Mouse (Mus musculus): ENCODE results near the gene Slc35f5. TPM values are rescaled to one million over a fixed set of nuclear protein-coding genes. Genes with fewer than 3 reads are reported as not detected.
"Not testable (repeated sequence)": the region's sequence is repeated elsewhere in the genome, so short reads cannot be mapped to it uniquely, and the experiment has no call there.

The Slc35f5 gene
- 21.4 and 21.7 TPM in 2 replicates for polyA plus RNA-seq (2016; fragmentation: Nextera tagmentation; extraction: Ambion mirVana)

GRCm38 (mm10) chr1:125560259-125561192 lies at the start of gene Slc35f5:
Gene Slc35f5, plus strand, starts transcription at chr1:125560595.
- WGBS: under 1% methylated on average over 61 of the region's 61 CpGs
- H3K27ac ChIP-seq (replicated peaks): peak within 1 kb of the TSS; percentile 90

DNA sequence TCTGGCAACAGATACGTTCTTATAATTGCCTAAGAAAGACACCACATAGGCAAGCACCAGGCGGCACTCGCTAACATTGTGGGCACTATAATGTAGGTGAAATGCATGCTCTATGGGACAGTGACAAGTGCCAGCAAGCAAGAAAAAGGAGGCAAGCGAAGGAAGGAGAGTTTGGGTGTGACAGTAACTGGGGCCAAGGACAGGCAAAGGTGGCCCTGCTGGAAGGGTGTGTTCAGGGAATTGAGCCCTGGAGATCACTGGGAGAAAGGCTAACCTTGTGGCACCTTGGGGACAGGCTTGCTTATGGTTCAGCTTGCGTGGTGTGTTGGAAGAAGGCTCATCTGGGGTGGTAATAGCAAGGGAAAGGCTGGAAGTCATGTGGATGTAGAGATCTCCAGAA lies 45.7 kb upstream of the Slc35f5 start:
- Histone ChIP-seq H3K27me3 (replicated peaks; ENCODE audit: low read depth, poor library complexity, severe bottlenecking) (no peaks in the 10 kb centered on the region), H3K36me3 (replicated peaks) (no peaks in the 10 kb centered on the region), H3K4me1 (no peaks in the 10 kb centered on the region), H3K4me3 (no peak overlapping the region), H3K27ac (replicated peaks) (no peak overlapping the region), H3K9me3 (no peaks in the 10 kb centered on the region)
- 90% methylated on average over 5 of the region's 5 CpGs for WGBS
- DNase-seq (ENCODE audit: low spot score): no peak

More at GRCm38 (mm10) chr1:125560259-125561192, at the start of gene Slc35f5:
- Histone ChIP-seq H3K4me1 (peaks cover 15% of the 10 kb centered on the region), H3K36me3 (replicated peaks) (no peaks in the 10 kb centered on the region), H3K4me3 (peak within 1 kb of the TSS; percentile 87), H3K27me3 (replicated peaks; ENCODE audit: low read depth, poor library complexity, severe bottlenecking) (no peaks in the 10 kb centered on the region), H3K9me3 (no peaks in the 10 kb centered on the region)
- DNase-seq (ENCODE audit: low spot score): peak; percentile 97

GRCm38 (mm10) chr1:125516910-125517659 lies 43.3 kb upstream of the Slc35f5 start:
- H3K4me1 ChIP-seq: no peaks in the 10 kb centered on the region
- H3K27ac ChIP-seq (replicated peaks): no peak overlapping the region
- DNase-seq (ENCODE audit: low spot score): no peak
- H3K9me3 ChIP-seq: no peaks in the 10 kb centered on the region
- H3K27me3 ChIP-seq (replicated peaks; ENCODE audit: low read depth, poor library complexity, severe bottlenecking): no peaks in the 10 kb centered on the region
- no peak overlapping the region for H3K4me3 ChIP-seq
- no peaks in the 10 kb centered on the region for H3K36me3 ChIP-seq (replicated peaks)
- 75% methylated on average over 7 of the region's 7 CpGs for WGBS

DNA sequence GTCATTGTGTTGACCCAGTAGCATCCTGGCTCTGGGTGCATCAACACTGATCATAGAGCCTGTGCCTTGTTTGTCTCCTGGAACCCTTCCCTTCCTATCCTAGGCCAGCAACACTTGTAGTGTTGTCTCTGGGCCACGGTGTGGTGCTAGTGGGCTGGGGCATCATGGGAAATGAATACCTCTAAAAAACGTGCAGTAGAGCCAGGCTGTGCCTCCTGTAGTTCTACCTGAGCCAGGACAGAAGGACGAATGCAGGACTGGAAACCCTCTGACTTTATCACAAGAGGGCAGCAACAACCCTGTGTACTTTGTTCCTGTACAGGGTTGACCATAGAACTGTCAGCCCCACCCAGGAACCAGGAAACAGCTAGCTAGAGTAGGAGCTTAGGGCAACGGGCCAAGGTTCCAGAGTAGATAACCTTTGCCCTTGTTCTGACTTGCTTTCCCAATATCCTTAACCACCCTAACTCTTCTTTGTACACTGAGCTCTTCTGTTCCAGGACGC lies 41.2 kb upstream of the Slc35f5 start:
- no peaks in the 10 kb centered on the region for H3K36me3 ChIP-seq (replicated peaks)
- no peaks in the 10 kb centered on the region for H3K27me3 ChIP-seq (replicated peaks; ENCODE audit: low read depth, poor library complexity, severe bottlenecking)
- H3K27ac ChIP-seq (replicated peaks): no peak overlapping the region
- H3K4me1 ChIP-seq: no peaks in the 10 kb centered on the region
- no peak overlapping the region for H3K4me3 ChIP-seq
- WGBS: 67% methylated on average over 5 of the region's 5 CpGs
- no peaks in the 10 kb centered on the region for H3K9me3 ChIP-seq
- no peak for DNase-seq (ENCODE audit: low spot score)

DNA sequence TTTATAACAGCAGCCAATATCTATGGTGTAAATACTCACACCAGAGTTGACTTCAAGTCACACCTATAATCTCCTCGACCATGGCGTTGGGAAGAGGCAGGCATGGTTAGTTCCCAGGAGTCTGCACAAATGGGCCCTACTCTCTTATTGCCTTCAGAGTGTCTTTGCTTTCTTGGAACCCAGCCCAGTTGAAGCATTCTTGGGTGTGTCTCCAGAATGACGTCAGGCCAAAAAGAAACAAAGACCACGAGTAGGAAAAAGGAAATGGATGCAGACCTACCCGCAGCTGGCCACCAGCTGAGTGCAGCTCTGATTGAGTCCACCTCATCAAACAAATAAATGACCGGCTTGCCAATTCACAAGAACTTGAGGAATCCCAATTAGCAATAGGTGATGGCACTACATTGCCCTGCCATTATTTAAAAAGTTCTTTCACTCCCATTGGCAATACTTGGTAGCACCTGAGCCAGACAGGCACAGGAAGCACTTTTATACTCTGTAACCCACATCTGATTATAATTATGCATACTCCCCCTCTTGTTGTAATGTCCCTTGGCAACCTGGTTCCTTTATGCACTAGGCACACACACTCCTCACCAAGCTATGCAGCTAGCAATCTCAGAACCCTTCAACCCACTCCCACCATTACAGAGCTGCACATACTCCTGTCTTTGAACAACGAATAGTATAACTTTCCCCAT lies 34.3 kb upstream of the Slc35f5 start:
- no peaks in the 10 kb centered on the region for H3K36me3 ChIP-seq (replicated peaks)
- no peak overlapping the region for H3K27ac ChIP-seq (replicated peaks)
- no peaks in the 10 kb centered on the region for H3K4me1 ChIP-seq
- no peaks in the 10 kb centered on the region for H3K27me3 ChIP-seq (replicated peaks; ENCODE audit: low read depth, poor library complexity, severe bottlenecking)
- H3K4me3 ChIP-seq: no peak overlapping the region
- no peaks in the 10 kb centered on the region for H3K9me3 ChIP-seq
- 79% methylated on average over 7 of the region's 7 CpGs for WGBS
- DNase-seq (ENCODE audit: low spot score): no peak

DNA sequence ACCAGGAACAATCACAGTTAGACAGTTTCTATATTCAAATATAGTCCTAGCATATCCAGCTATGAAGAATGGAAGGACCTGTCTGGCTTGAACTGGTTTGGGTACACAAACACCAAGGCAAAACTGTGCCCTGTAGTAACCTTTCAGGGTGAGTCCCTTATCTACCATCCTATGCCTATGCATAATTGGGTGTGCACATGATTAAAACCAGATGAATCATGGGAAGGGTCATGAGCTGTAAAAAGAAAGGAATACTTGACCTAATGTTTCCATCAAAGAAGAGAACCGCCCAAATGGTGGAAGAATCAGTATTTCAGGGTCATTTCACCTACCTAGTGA lies 33.8 kb upstream of the Slc35f5 start:
- 81% methylated on average over 1 of the region's 1 CpGs for whole genome bisulfite sequencing

DNA sequence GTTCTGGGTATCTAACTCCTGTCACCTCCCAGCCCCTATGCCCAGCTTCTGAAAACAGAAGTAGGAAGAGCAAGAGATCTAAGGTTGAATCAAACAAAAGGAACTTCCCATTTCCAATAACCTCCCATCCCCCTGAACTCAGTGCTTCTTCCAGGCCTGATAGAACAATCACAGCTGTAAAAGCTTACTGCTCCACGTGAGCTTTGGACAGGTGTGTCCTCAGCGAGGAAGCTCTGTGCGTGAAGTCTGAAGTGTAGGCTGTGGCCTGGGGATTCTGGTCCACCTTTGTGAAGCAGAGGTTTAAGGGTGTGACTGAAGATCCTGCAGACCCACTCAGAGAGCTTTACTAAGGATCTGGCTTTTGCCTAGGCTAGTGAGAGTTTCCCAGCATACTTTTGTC lies 33.0 kb upstream of the Slc35f5 start:
- Histone ChIP-seq H3K4me3 (no peak overlapping the region), H3K36me3 (replicated peaks) (no peaks in the 10 kb centered on the region), H3K27me3 (replicated peaks; ENCODE audit: low read depth, poor library complexity, severe bottlenecking) (no peaks in the 10 kb centered on the region), H3K4me1 (no peaks in the 10 kb centered on the region), H3K9me3 (no peaks in the 10 kb centered on the region), H3K27ac (replicated peaks) (no peak overlapping the region)
- 89% methylated on average over 3 of the region's 3 CpGs for WGBS
- no peak for DNase-seq (ENCODE audit: low spot score)

More for the DNA sequence above, 33.8 kb upstream of the Slc35f5 start:
- Histone ChIP-seq H3K9me3 (no peaks in the 10 kb centered on the region), H3K36me3 (replicated peaks) (no peaks in the 10 kb centered on the region), H3K27me3 (replicated peaks; ENCODE audit: low read depth, poor library complexity, severe bottlenecking) (no peaks in the 10 kb centered on the region), H3K4me3 (no peak overlapping the region), H3K27ac (replicated peaks) (no peak overlapping the region), H3K4me1 (no peaks in the 10 kb centered on the region)
- DNase-seq (ENCODE audit: low spot score): no peak

- H3K4me3 ChIP-seq; DNase-seq (ENCODE audit: low spot score); H3K36me3 ChIP-seq (replicated peaks); H3K27ac ChIP-seq (replicated peaks); H3K27me3 ChIP-seq (replicated peaks; ENCODE audit: low read depth, poor library complexity, severe bottlenecking); H3K9me3 ChIP-seq; H3K4me1 ChIP-seq: not testable (repeated sequence)
- 77% methylated on average over 10 of the region's 10 CpGs for WGBS
Measured at GRCm38 (mm10) chr1:125533180-125533912, 27.0 kb upstream of the Slc35f5 start.

GRCm38 (mm10) chr1:125537131-125537530 lies 23.3 kb upstream of the Slc35f5 start:
- Histone ChIP-seq H3K27ac (replicated peaks) (no peak overlapping the region), H3K4me3 (no peak overlapping the region), H3K9me3 (no peaks in the 10 kb centered on the region), H3K27me3 (replicated peaks; ENCODE audit: low read depth, poor library complexity, severe bottlenecking) (no peaks in the 10 kb centered on the region), H3K4me1 (no peaks in the 10 kb centered on the region), H3K36me3 (replicated peaks) (no peaks in the 10 kb centered on the region)
- WGBS: 93% methylated on average over 2 of the region's 2 CpGs
- DNase-seq (ENCODE audit: low spot score): no peak

- WGBS: 89% methylated on average over 8 of the region's 8 CpGs
- H3K36me3 ChIP-seq (replicated peaks): no peaks in the 10 kb centered on the region
- H3K27me3 ChIP-seq (replicated peaks; ENCODE audit: low read depth, poor library complexity, severe bottlenecking): no peaks in the 10 kb centered on the region
- H3K4me3 ChIP-seq: no peak overlapping the region
- no peak overlapping the region for H3K27ac ChIP-seq (replicated peaks)
- no peak for DNase-seq (ENCODE audit: low spot score)
- no peaks in the 10 kb centered on the region for H3K9me3 ChIP-seq
- H3K4me1 ChIP-seq: no peaks in the 10 kb centered on the region
Measured at GRCm38 (mm10) chr1:125537776-125538175, 22.6 kb upstream of the Slc35f5 start.

GRCm38 (mm10) chr1:125539312-125539711 lies 21.1 kb upstream of the Slc35f5 start:
- WGBS: 76% methylated on average over 2 of the region's 2 CpGs
- no peak overlapping the region for H3K27ac ChIP-seq (replicated peaks)
- DNase-seq (ENCODE audit: low spot score): no peak

More at GRCm38 (mm10) chr1:125539312-125539711, 21.1 kb upstream of the Slc35f5 start:
- H3K36me3 ChIP-seq (replicated peaks): no peaks in the 10 kb centered on the region
- no peaks in the 10 kb centered on the region for H3K4me1 ChIP-seq
- H3K4me3 ChIP-seq: no peak overlapping the region
- H3K9me3 ChIP-seq: no peaks in the 10 kb centered on the region
- H3K27me3 ChIP-seq (replicated peaks; ENCODE audit: low read depth, poor library complexity, severe bottlenecking): no peaks in the 10 kb centered on the region
